Mouse (Mus musculus) regulatory T cell (primary cell): ENCODE results near the gene Eea1.
"Not testable (repeated sequence)": the region's sequence is repeated elsewhere in the genome, so short reads cannot be mapped to it uniquely, and the experiment has no call there.

ENCODE experiments used
- in situ Hi-C: fragments of 300-600 bp; cut with MboI, MseI; formaldehyde crosslinking; loops from one replicate; pipeline ENCODE4 v1.15.1; 2025; ENCODE audit warnings: high pct_unique_total_duplicates

Gene Eea1

DNA sequence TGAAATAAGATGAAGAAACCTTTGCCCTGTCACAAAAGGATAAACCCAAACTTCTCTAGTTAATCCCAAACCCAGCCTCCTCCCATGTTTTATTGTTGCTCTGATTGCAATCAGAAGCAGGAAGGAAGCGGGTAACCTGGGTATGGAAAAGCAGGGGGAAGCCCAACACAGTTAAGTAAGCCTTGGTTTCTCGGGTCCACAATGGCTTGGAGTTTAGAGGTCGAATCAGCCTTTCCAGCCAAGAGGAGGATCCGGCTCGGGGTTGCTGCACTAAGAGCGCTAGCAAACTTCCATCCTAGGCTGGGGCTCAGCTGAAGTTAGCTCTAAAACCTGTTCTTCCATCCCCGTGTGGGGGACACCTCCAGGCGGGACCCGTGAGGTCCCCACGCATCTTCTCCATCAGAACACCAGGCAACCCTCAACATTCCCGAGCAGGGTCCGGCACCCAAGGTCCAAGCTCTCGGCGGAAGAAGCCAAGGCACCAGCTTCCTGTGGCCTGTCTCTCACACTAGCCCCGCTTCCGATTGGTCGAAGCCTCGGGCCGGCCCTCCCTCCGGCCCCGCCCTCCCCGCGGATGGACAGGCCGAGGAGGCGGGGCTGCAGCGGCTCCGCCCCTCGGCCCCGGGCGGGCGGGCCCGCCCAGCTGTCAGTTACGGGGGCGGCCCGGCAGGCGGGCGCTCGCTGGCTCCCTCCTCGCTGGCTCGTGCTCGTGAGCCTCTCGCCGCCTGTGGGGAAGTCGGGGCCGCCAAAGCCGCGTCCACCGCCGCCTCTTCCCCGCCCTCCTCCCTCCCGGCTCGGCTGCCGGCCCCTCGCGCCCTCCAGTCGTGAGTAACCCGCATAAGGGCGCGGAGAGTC lies at the start of gene Eea1:
Gene Eea1 (plus strand): TSS at position 605 of the 855 bp plus-strand sequence.
- in situ Hi-C loops: loop anchor here (10.0 kb wide), 1 partner anchor 635 kb away; no protein-coding TSS in a partner anchor

DNA sequence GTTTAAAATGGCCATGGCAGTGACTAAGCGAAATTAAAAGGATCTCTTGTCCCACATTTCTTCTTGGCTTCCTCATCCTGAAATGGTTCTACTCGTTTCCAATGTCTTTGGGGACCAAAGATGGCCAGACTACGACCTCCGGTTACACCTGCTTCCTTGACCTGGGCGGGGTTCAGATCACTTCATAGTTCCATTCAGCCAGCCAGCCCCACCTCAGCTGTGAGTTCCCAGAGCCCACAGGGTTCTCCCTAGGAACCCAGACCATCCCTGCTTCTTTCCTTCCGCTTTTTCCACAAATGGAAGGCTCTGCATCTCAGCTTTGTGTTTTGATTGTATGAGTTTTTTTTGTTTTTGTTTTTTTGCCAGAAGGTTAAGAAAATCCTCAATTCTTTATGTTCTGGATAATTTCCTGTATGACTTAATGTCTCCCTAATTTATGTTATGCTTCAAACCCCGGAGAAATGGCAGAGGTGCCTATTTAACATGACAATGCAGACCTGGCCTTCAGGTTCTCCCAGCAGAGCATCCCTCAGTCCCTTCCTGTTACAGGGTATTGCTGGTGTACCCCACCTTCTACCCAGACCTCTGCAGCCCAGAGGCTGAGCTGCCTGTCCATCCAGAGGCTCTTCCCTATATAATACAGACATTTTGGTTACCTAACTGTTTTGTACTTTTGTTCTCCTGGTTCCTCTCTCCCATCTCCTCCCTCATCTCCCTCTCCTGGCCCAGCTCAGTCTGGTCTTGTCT lies 49.1 kb upstream of the Eea1 start:
- in situ Hi-C loops: loop anchor here (10.0 kb wide), 1 partner anchor 143 kb away; no protein-coding TSS in a partner anchor

GRCm38 (mm10) chr10:95892132-95892531 lies 48.3 kb upstream of the Eea1 start:
- in situ Hi-C loops: loop anchor here (10.0 kb wide), 1 partner anchor 143 kb away; no protein-coding TSS in a partner anchor

GRCm38 (mm10) chr10:95893291-95893932 lies 47.0 kb upstream of the Eea1 start:
- in situ Hi-C loops: loop anchor here (10.0 kb wide), 1 partner anchor 141 kb away; no protein-coding TSS in a partner anchor

DNA sequence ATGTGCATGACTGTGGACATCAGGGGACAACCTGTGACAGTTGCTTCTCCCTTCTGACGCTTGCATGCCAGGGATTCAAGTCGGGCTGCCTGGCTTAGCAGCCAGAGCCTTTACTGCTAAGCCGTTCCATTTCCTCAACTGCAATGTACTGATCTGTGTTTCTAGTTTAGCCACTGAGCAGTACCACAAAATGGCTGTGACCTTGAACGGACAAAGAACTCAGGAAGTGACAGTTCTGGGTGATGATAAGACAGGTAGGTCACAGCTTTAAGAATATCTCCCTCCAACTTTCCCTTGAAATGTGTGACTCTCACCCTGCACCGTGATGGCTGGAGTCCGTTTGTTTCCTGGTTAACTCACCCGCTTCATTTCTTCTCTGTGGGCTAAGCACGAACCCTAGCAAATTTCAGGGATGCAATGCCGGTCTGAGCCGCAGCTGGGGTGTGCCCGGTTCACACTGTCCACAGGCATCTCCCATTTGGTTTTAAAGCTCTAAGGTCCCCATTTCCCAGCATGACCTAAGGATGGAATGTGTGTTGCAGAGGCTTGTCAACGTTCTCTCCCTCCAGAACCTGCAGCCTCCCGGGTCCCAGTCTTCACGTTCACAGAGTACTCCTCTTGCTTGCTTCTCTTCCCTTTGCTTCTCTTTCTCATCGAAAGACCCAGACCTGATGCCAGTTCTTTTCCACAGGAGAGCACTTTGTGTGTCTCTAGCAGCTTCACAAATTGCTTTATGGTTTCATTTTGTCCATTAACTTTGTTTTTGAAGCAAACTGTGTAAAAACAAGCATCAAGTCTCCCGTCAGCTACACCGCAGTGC lies 46.2 kb upstream of the Eea1 start:
- in situ Hi-C loops: loop anchor here (10.0 kb wide), 1 partner anchor 141 kb away; no protein-coding TSS in a partner anchor

DNA sequence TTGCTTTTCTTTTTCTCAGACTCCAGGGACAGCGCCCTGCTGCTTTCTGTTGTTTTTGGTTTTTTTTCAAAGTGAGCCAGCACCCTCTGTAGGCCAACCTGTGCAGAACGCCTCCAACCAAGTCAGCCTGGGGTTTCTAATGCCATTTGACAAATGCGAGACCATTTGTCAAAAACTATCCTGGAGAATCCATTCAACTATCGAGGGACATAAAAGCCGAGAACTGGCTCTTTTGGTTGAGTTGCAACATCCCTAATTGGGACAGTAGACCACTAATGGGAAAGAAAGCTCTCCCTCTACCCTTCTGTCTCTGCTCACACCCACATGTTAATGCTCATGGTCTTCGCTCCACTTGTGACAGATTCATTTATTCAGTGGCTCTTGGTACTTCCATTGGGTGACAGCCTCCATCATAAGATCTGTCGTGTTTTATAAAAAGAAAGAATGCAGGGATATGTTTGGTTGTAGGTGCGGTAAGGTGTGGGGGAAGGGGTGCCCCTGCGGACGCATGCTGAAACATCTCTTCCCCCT lies 45.5 kb upstream of the Eea1 start:
- in situ Hi-C loops: loop anchor here (5.0 to 10.0 kb wide), 3 partner anchors 42 to 343 kb away; no protein-coding TSS in a partner anchor

GRCm38 (mm10) chr10:95898471-95899154 lies 41.8 kb upstream of the Eea1 start:
- in situ Hi-C loops: loop anchor here (5.0 to 10.0 kb wide), 3 partner anchors 39 to 346 kb away; no protein-coding TSS in a partner anchor

GRCm38 (mm10) chr10:95904668-95905067 lies 35.8 kb upstream of the Eea1 start:
- in situ Hi-C loops: loop anchor here (5.0 kb wide), 1 partner anchor 68 kb away; no protein-coding TSS in a partner anchor

GRCm38 (mm10) chr10:95909246-95909909 lies 31.1 kb upstream of the Eea1 start:
- in situ Hi-C loops: loop anchor here (5.0 kb wide), 1 partner anchor 63 kb away; no protein-coding TSS in a partner anchor

DNA sequence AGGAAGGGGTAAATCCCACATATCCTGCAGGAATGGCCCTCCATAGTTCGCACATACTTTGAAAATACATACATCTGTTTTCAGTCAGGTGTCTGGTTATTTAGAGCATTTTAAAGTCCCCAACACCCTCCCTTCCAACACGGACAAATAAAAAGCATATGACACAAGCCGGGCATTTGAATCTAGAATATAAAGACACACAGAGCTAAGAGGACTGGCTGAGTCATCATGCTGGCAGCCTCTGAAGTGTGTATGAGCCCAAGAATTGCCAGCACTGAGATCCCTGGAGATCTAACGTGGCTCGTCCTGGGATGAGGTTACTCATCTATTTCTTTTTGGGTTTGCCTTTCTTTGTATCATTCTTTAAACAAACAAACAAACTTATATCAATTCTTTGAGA lies 29.4 kb upstream of the Eea1 start:
- in situ Hi-C loops: no loop called here

GRCm38 (mm10) chr10:95914434-95915174 lies 25.8 kb upstream of the Eea1 start:
- in situ Hi-C loops: no loop called here

GRCm38 (mm10) chr10:95918716-95919115 lies 21.7 kb upstream of the Eea1 start:
- in situ Hi-C loops: no loop called here

DNA sequence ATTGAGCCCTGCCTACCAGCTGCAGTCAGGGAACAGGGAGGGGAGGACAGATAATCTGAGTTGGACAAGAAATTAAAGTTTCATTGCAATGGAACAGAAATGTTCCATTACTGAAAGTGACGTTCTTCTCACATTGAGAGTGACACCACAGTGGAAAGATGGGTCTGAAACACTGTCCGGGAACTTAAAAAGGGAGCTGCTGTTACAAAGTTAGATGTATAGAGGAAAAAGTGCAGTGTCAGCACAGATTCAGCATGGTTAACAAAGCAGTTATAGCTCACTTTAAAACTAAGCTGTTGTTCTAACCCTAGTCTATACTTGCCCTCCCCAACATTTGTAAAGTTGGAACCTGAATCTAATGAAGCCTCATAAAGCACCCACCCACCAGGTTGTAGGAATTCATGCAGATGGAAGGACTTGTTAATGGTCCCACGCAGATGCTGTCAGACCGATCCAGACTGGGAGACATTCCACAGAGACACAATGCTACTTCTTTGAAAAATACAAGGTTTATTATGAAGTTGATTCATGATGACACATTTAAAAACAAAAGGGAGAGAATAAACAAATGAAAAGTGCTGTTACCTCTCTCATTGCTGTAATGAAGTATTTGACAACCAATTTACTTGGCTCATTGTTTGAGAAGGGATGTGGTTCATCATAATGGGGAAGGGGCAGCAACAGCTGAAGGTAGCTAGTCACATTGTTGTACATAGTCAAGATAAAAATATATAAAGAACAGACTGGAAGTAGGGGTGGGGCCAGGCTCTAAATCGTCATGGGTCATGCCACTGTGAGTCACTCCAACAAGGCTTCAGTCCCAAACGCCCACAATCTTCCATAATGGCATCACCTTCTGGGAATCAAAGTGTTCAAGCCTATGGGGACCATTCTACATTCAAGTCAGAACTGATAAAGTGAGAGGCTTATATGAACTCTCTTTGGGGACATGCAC lies 16.9 kb upstream of the Eea1 start:
- in situ Hi-C loops: no loop called here

GRCm38 (mm10) chr10:95933631-95934030 lies 6.8 kb upstream of the Eea1 start:
- in situ Hi-C loops: not testable (repeated sequence)

DNA sequence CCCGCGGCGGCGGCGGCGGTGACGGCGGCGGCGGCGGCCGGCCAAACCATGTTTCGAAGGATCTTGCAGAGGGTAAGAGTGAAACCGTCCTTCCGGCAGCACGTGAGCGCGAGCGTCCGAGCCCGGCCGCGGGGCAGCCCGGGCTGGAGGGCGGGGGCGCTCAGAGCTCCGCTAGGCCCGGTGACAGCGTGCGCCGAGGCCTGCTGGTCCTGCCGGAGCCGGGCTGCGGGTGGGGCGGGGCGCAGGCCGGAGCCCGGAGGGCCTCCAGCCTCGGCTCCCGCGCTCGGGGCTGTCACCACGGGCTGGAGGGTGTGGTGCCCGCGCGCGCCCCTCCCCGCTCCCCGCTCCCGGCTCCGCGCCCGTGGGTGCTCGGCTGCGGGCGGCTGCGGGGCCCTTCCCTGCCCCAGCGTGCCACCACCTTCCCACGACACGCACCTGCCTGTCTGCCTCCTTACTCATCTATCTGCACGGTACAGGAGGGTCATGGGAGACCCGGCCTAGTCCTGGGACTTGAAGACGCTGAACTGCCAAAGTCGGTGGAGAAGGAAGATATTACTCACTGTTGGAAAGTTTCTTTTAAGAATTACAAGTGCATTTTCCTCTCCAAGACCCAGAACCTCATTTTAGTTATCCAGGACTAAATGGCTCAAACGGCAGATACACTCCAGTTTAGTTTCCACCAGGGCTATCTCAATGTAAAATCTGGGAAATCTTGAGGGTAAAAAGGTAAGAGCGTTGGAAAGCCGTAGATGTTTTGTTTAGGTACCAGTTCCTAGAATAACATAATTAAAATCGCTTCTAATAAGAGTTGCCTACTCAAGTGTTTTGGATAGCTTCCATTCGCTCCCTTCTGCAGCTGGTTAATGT lies 684 bp downstream of the Eea1 start:
- in situ Hi-C loops: loop anchor here (10.0 kb wide), 1 partner anchor 634 kb away; no protein-coding TSS in a partner anchor

DNA sequence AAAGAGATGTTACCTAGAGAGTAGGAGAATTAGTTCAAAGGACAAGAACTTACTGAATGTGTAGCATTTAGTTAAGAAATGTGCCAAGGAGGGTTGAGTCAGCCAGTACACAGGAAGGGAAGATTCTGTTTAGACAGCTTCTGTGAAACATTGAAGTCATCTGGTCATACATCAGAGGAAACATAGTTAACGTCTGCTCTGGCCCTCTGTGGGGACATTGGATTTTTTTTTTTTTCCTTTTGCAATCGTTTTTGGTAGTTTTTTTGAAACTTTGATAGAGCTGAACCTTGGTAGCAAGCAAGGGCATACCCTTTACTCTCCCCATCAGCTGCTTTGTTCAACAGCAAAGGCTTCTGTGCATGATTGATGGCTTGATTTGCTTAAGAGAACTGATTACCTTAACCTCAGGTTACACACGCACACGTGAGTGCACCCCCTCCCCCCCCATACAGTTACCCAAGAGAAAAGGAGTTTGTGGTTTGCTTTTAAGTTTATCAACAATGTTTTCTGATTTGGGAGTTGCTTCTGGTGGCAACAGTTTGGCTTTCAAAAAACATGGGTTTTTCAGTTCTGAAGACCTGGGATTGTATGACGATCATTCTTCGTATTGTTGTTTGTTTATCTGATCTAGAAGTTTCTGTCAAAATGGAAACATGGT lies 1.4 kb downstream of the Eea1 start:
- in situ Hi-C loops: loop anchor here (10.0 kb wide), 1 partner anchor 633 kb away; no protein-coding TSS in a partner anchor
